Comparison of ENCODE assay signal across 16 mouse cellular contexts in genomic region chr1:100973713-100974112, GRCm38 (mm10).
"Had no signal": no experiment of that assay in that cellular context is flagged by ENCODE, and none has a peak within 500 bp of the region (broad histone marks: within the 10 kb centered on the region; RNA-seq: fewer than 3 reads in every experiment).

No protein-coding gene starts in this region.

- H3K4me3 ChIP-seq: neural tube, embryonic 12.5 days; neural tube, embryonic 13.5 days; neural tube, embryonic 15.5 days; stomach, embryonic 15.5 days had no signal

- H3K9me3 ChIP-seq: neural tube, embryonic 12.5 days; neural tube, embryonic 13.5 days; stomach, embryonic 15.5 days had no signal

- H3K4me1 ChIP-seq: neural tube, embryonic 12.5 days; neural tube, embryonic 13.5 days; neural tube, embryonic 15.5 days; stomach, embryonic 15.5 days had no signal

- H3K36me3 ChIP-seq: neural tube, embryonic 12.5 days; neural tube, embryonic 13.5 days; neural tube, embryonic 15.5 days; stomach, embryonic 15.5 days had no signal

- H3K27me3 ChIP-seq: neural tube, embryonic 12.5 days; neural tube, embryonic 13.5 days; neural tube, embryonic 15.5 days; stomach, embryonic 15.5 days had no signal

- DNase-seq: retina, postnatal 1 day; right cerebral cortex, adult 18-20 months; right cerebral cortex, postnatal 14 days; right cerebral cortex, postnatal 25 days; right cerebral cortex, postnatal 4 days; spleen, adult 18-20 months; thymus, adult 18-20 months; thymus, adult 2 months; thymus, postnatal 25 days; thymus, postnatal 36 days; thymus, postnatal 4 days had no signal

- H3K9ac ChIP-seq: neural tube, embryonic 12.5 days; neural tube, embryonic 13.5 days; neural tube, embryonic 15.5 days; stomach, embryonic 15.5 days had no signal

- H3K27ac ChIP-seq: neural tube, embryonic 12.5 days; neural tube, embryonic 13.5 days; neural tube, embryonic 15.5 days; stomach, embryonic 15.5 days; stomach, postnatal 0 days had no signal
